ENCODE assay signal across 25 mouse cellular contexts in genomic region chr2:53687281-53687680, GRCm38 (mm10).
DNase-seq lines count a peak whose midpoint lies in the region; ATAC-seq and TF ChIP-seq lines count a peak whose summit lies in the region.
"Had no signal": no experiment of that assay in that cellular context is flagged by ENCODE, and none has a peak within 500 bp of the region (broad histone marks: within the 10 kb centered on the region; RNA-seq: fewer than 3 reads in every experiment).

No protein-coding gene starts in this region.

- TF ChIP-seq POLR2A in kidney, adult 2 months (IDR thresholded peaks at IDR 0.05; ENCODE audit: low read depth, low read length) = no peak

- DNase-seq in embryonic facial prominence, embryonic 14.5 days (ENCODE audit: low spot score) = peak; percentile 4
- DNase-seq in embryonic facial prominence, embryonic 10.5 days (ENCODE audit: low spot score) = no peak
- peak; percentile 1 for DNase-seq in kidney, adult 2 months
- DNase-seq in kidney, postnatal 10 days = no peak
- DNase-seq in brain, adult 2 months (ENCODE audit: low read depth, low spot score) = peak; percentile 36
- DNase-seq in neural tube, embryonic 10.5 days (ENCODE audit: extremely low spot score, low spot score) = no peak
- DNase-seq in liver, postnatal 0 days = no peak
- DNase-seq: cerebellum, adult 8-10 months; gastrocnemius, postnatal 25 days; kidney, adult 18-20 months; kidney, postnatal 36 days; left cerebral cortex, postnatal 4 days; liver; right cerebral cortex, postnatal 4 days; thymus, postnatal 14 days had no signal

- no peaks in the 10 kb centered on the region for H3K4me1 ChIP-seq in embryonic facial prominence, embryonic 14.5 days (ENCODE audit: control insufficient read depth, insufficient read depth, low read length)
- no peaks in the 10 kb centered on the region for H3K4me1 ChIP-seq in embryonic facial prominence, embryonic 10.5 days
- H3K4me1 ChIP-seq in kidney, adult 2 months (ENCODE audit: control insufficient read depth, insufficient read depth, low read length) = no peaks in the 10 kb centered on the region
- H3K4me1 ChIP-seq in stomach, embryonic 14.5 days (ENCODE audit: control insufficient read depth, insufficient read depth, low read length) = no peaks in the 10 kb centered on the region; the same call in 1 of the 2 replicates
- no peaks in the 10 kb centered on the region for H3K4me1 ChIP-seq in liver, postnatal 0 days (ENCODE audit: insufficient read depth)
- H3K4me1 ChIP-seq: neural tube, embryonic 12.5 days had no signal

- H3K9ac ChIP-seq in embryonic facial prominence, embryonic 14.5 days (ENCODE audit: low read depth, low read length) = no peak overlapping the region
- H3K9ac ChIP-seq in stomach, embryonic 14.5 days (replicated peaks; ENCODE audit: low read depth, low read length) = no peak overlapping the region
- H3K9ac ChIP-seq in liver, postnatal 0 days (replicated peaks) = no peak overlapping the region
- H3K9ac ChIP-seq: heart, embryonic 13.5 days; midbrain, embryonic 12.5 days; neural tube, embryonic 12.5 days had no signal

- TF ChIP-seq CTCF in kidney, adult 2 months (conservative IDR thresholded peaks at IDR 0.05; ENCODE audit: insufficient read depth, insufficient read length, low read depth, low read length) = no peak
- no peak for TF ChIP-seq CTCF in liver, postnatal 0 days (IDR thresholded peaks at IDR 0.05; ENCODE audit: low read depth)

- 75% methylated on average over 7 of the region's 7 CpGs for WGBS in embryonic facial prominence, embryonic 14.5 days
- 84% methylated on average over 7 of the region's 7 CpGs for WGBS in embryonic facial prominence, embryonic 10.5 days
- 57% methylated on average over 7 of the region's 7 CpGs for WGBS in kidney, adult 2 months
- 62% methylated on average over 7 of the region's 7 CpGs for WGBS in stomach, embryonic 14.5 days
- 64% methylated on average over 7 of the region's 7 CpGs for WGBS in liver, postnatal 0 days (ENCODE audit: insufficient replicate concordance)

- H3K36me3 ChIP-seq in embryonic facial prominence, embryonic 14.5 days (ENCODE audit: control insufficient read depth, insufficient read depth, low read length) = no peaks in the 10 kb centered on the region
- no peaks in the 10 kb centered on the region for H3K36me3 ChIP-seq in embryonic facial prominence, embryonic 10.5 days (replicated peaks)
- no peaks in the 10 kb centered on the region for H3K36me3 ChIP-seq in kidney, adult 2 months (ENCODE audit: control insufficient read depth, insufficient read depth, low read length)
- H3K36me3 ChIP-seq in stomach, embryonic 14.5 days (ENCODE audit: control insufficient read depth, insufficient read depth, low read length) = no peaks in the 10 kb centered on the region
- H3K36me3 ChIP-seq in liver, postnatal 0 days (replicated peaks; ENCODE audit: insufficient read depth, low read length) = no peaks in the 10 kb centered on the region
- H3K36me3 ChIP-seq: heart, embryonic 13.5 days; hindbrain, embryonic 10.5 days; midbrain, embryonic 12.5 days; neural tube, embryonic 12.5 days had no signal

- no peak overlapping the region for H3K4me2 ChIP-seq in embryonic facial prominence, embryonic 14.5 days (ENCODE audit: low read depth, low read length)
- no peak overlapping the region for H3K4me2 ChIP-seq in stomach, embryonic 14.5 days (replicated peaks; ENCODE audit: low read depth, low read length)
- H3K4me2 ChIP-seq in liver, postnatal 0 days (ENCODE audit: low read depth, low read length) = no peak overlapping the region
- H3K4me2 ChIP-seq: heart, embryonic 13.5 days; midbrain, embryonic 12.5 days; neural tube, embryonic 12.5 days had no signal

- no peak for ATAC-seq in embryonic facial prominence, embryonic 14.5 days (ENCODE audit: low read depth)
- peak; percentile 49; the same call in 1 of the 2 replicates for ATAC-seq in stomach, embryonic 14.5 days (ENCODE audit: insufficient number of reproducible peaks, insufficient read depth, low FRiP score, low read depth)
- ATAC-seq in liver, postnatal 0 days = no peak
- ATAC-seq: forebrain, embryonic 14.5 days; hindbrain, postnatal 0 days had no signal

- no peaks in the 10 kb centered on the region for H3K9me3 ChIP-seq in embryonic facial prominence, embryonic 14.5 days (ENCODE audit: control insufficient read depth, low read length)
- H3K9me3 ChIP-seq in embryonic facial prominence, embryonic 10.5 days = no peaks in the 10 kb centered on the region
- no peaks in the 10 kb centered on the region for H3K9me3 ChIP-seq in stomach, embryonic 14.5 days (ENCODE audit: control insufficient read depth, low read depth, low read length)
- no peaks in the 10 kb centered on the region for H3K9me3 ChIP-seq in liver, postnatal 0 days (ENCODE audit: low read length)
- H3K9me3 ChIP-seq: heart, embryonic 13.5 days; hindbrain, embryonic 10.5 days; midbrain, embryonic 12.5 days; neural tube, embryonic 12.5 days had no signal

- no peaks in the 10 kb centered on the region for H3K27me3 ChIP-seq in embryonic facial prominence, embryonic 14.5 days (replicated peaks; ENCODE audit: control insufficient read depth, insufficient read depth, low read length)
- H3K27me3 ChIP-seq in embryonic facial prominence, embryonic 10.5 days (replicated peaks; ENCODE audit: low read depth, poor library complexity, severe bottlenecking) = no peaks in the 10 kb centered on the region
- H3K27me3 ChIP-seq in kidney, adult 2 months (replicated peaks; ENCODE audit: control insufficient read depth, insufficient read depth, low read length) = no peaks in the 10 kb centered on the region
- H3K27me3 ChIP-seq in stomach, embryonic 14.5 days (ENCODE audit: control insufficient read depth, insufficient read depth, low read length) = no peaks in the 10 kb centered on the region
- no peaks in the 10 kb centered on the region for H3K27me3 ChIP-seq in liver, postnatal 0 days (ENCODE audit: insufficient read depth, low read length)
- H3K27me3 ChIP-seq: CH12.LX; heart, embryonic 13.5 days; midbrain, embryonic 12.5 days; neural tube, embryonic 12.5 days had no signal

- no peak overlapping the region for H3K4me3 ChIP-seq in embryonic facial prominence, embryonic 14.5 days (ENCODE audit: low read depth, low read length)
- no peak overlapping the region for H3K4me3 ChIP-seq in embryonic facial prominence, embryonic 10.5 days
- H3K4me3 ChIP-seq in kidney, adult 2 months (ENCODE audit: insufficient read depth, low read depth, low read length) = no peak overlapping the region
- H3K4me3 ChIP-seq in stomach, embryonic 14.5 days (ENCODE audit: low read depth, low read length) = no peak overlapping the region
- H3K4me3 ChIP-seq in liver, postnatal 0 days (ENCODE audit: low read depth, low read length) = no peak overlapping the region
- H3K4me3 ChIP-seq: heart, embryonic 13.5 days; hindbrain, embryonic 10.5 days; left cerebral cortex, adult 2 months; midbrain, embryonic 12.5 days; neural tube, embryonic 12.5 days had no signal

- H3K27ac ChIP-seq in embryonic facial prominence, embryonic 14.5 days (replicated peaks; ENCODE audit: low read depth, low read length) = no peak overlapping the region
- no peak overlapping the region for H3K27ac ChIP-seq in embryonic facial prominence, embryonic 10.5 days (replicated peaks)
- H3K27ac ChIP-seq in kidney, adult 2 months (ENCODE audit: insufficient read depth, low read depth, low read length) = no peak overlapping the region
- no peak overlapping the region for H3K27ac ChIP-seq in stomach, embryonic 14.5 days (ENCODE audit: low read length)
- H3K27ac ChIP-seq in liver, postnatal 0 days (ENCODE audit: low read depth) = no peak overlapping the region
- H3K27ac ChIP-seq: heart, embryonic 13.5 days; hindbrain, embryonic 10.5 days; hindbrain, postnatal 0 days; left cerebral cortex, adult 2 months; macrophage; midbrain, embryonic 12.5 days; neural tube, embryonic 12.5 days had no signal

- TF ChIP-seq EP300 in liver, postnatal 0 days (IDR thresholded peaks at IDR 0.05; ENCODE audit: low read depth) = no peak

Comparison
In these comparisons a context has a peak if more than half of its experiments do, and no peak if none do; other contexts are left out.
1. DNase-seq: peak in embryonic facial prominence, embryonic 14.5 days (single experiment), kidney, adult 2 months (single experiment) and brain, adult 2 months (single experiment); none in embryonic facial prominence, embryonic 10.5 days (single experiment), kidney, postnatal 10 days (single experiment), neural tube, embryonic 10.5 days (single experiment) and liver, postnatal 0 days (single experiment).